Mouse (Mus musculus) embryonic facial prominence, embryonic 11.5 days (tissue): Measurements from ENCODE around the gene Spata45. TPM values are rescaled to one million over a fixed set of nuclear protein-coding genes. Genes with fewer than 3 reads are reported as not detected.
"Not testable (repeated sequence)": the region's sequence is repeated elsewhere in the genome, so short reads cannot be mapped to it uniquely, and the experiment has no call there.

Source experiments
- ATAC-seq: fragments of 200-750 bp; cut with Nextera tagmentation; replicated peaks from 2 replicates; pipeline ENCODE4 v1.8.0; 2017; ENCODE audit warnings: low read depth; ENCODE audit not compliant: insufficient number of reproducible peaks, low FRiP score, low TSS enrichment
- DNase-seq: peaks from one replicate; pipeline ENCODE4 v3.0.0-alpha.2; 2015; ENCODE audit warnings: low spot score
- H3K27ac ChIP-seq: fragments of 300-500 bp; sonication (generic); replicated peaks from 2 replicates; pipeline ENCODE4 v1.5.1; 2014; ENCODE audit warnings: mild to moderate bottlenecking, low read depth, low read length, control low read depth
- H3K27me3 ChIP-seq: fragments of 300-500 bp; sonication (generic); 2 replicates; pipeline ENCODE4 v1.6.1; 2014; ENCODE audit warnings: mild to moderate bottlenecking, low read length, moderate library complexity, mixed read lengths; ENCODE audit not compliant: control insufficient read depth, insufficient read depth
- H3K36me3 ChIP-seq: fragments of 300-500 bp; sonication (generic); replicated peaks from 2 replicates; pipeline ENCODE4 v1.6.1; 2014; ENCODE audit warnings: low read depth, mild to moderate bottlenecking, low read length, moderate library complexity, mixed read lengths; ENCODE audit not compliant: control insufficient read depth, insufficient read depth
- H3K4me1 ChIP-seq: fragments of 300-500 bp; sonication (generic); 2 replicates; pipeline ENCODE4 v1.6.1; 2014; ENCODE audit warnings: low read length, mixed read lengths; ENCODE audit not compliant: control insufficient read depth, insufficient read depth
- H3K4me2 ChIP-seq: fragments of 300-500 bp; sonication (generic); 2 replicates; pipeline ENCODE4 v1.6.1; 2014; ENCODE audit warnings: low read depth, mild to moderate bottlenecking, control low read depth, low read length, moderate library complexity
- H3K4me3 ChIP-seq: fragments of 300-500 bp; sonication (generic); 2 replicates; pipeline ENCODE4 v1.5.1; 2014; ENCODE audit warnings: low read depth, low read length, control low read depth
- H3K9ac ChIP-seq: fragments of 300-500 bp; sonication (generic); replicated peaks from 2 replicates; pipeline ENCODE4 v1.6.1; 2014; ENCODE audit warnings: mild to moderate bottlenecking, control low read depth, low read length
- H3K9me3 ChIP-seq: fragments of 300-500 bp; sonication (generic); replicated peaks from 2 replicates; pipeline ENCODE4 v1.6.1; 2016; ENCODE audit warnings: mild to moderate bottlenecking, low read length, inconsistent platforms, mixed read lengths; ENCODE audit not compliant: control insufficient read depth
- WGBS: fragments of 180-500 bp; shearing (Covaris S2); extraction: QIAGEN DNeasy Blood & Tissue Kit; methylation state at CpG from one replicate; pipeline ENCODE4 v1.1.7; 2014; 5-methylcytosine and 5-hydroxymethylcytosine counted together
- polyA plus RNA-seq: library from polyadenylated mRNA; unstranded; fragments of >200 nt; fragmentation: Nextera tagmentation; extraction: Ambion mirVana; gene quantifications from 2 replicates; pipeline ENCODE4 v1.2.1, GENCODE M21; 2014

The Spata45 gene
- polyA plus RNA-seq, 1 experiment from 2014 or later = not detected

GRCm38 (mm10) chr1:191014271-191014670 lies 22.2 kb upstream of the Spata45 start:
- no peaks in the 10 kb centered on the region for H3K4me1 ChIP-seq
- H3K27ac ChIP-seq = no peak overlapping the region
- H3K4me3 ChIP-seq = no peak overlapping the region
- H3K4me2 ChIP-seq = no peak overlapping the region
- no peak overlapping the region for H3K9ac ChIP-seq
- DNase-seq (no peak), ATAC-seq (no peak)
- no peaks in the 10 kb centered on the region for H3K27me3 ChIP-seq
- no peaks in the 10 kb centered on the region for H3K9me3 ChIP-seq
- WGBS = 90% methylated on average over 3 of the region's 3 CpGs
- H3K36me3 ChIP-seq = no peaks in the 10 kb centered on the region; the same call in 1 of the 2 replicates

- Histone ChIP-seq H3K4me3 (no peak overlapping the region), H3K4me2 (no peak overlapping the region), H3K27ac (no peak overlapping the region), H3K27me3 (no peaks in the 10 kb centered on the region), H3K9me3 (no peaks in the 10 kb centered on the region), H3K36me3 (no peaks in the 10 kb centered on the region), H3K4me1 (no peaks in the 10 kb centered on the region), H3K9ac (no peak overlapping the region)
- WGBS = 92% methylated on average over 5 of the region's 5 CpGs
- ATAC-seq = no peak
- no peak for DNase-seq
Observed at GRCm38 (mm10) chr1:191019803-191020202, 16.6 kb upstream of the Spata45 start.

DNA sequence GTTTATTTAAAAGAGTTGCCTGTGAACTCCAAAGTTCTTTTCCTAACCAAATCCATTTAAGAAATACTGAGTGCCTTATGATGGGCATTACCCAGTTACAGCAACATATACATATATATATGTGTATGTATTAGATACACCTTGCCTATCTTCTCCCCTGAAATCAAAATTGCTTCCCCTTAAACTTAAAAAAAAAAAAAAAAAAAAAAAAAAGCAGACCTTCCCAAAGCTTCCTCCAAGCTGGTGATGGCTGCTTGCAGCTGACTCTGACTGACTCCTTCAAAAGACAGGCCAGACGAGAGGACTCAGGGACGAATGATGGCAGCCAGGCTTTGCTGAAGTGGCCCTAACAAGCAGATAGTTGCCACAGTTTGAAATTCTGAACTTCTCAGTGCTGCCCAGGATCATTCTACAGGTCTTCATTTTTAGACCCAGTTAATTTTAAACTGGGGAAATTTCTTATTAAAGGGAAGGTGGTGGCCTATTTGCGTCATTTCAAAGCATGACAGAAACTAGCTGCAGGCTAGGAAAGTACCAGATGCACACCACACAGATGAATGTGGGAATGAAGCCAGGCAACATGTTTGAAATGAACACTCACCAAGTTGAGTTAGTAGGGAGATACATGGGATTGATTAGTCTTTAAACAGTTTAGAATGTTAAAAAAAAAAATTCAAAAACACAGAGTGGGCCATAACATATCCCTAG lies 16.1 kb upstream of the Spata45 start:
- no peaks in the 10 kb centered on the region for H3K27me3 ChIP-seq
- DNase-seq (no peak), ATAC-seq (no peak)
- no peaks in the 10 kb centered on the region for H3K36me3 ChIP-seq
- H3K9me3 ChIP-seq = no peaks in the 10 kb centered on the region
- no peaks in the 10 kb centered on the region for H3K4me1 ChIP-seq
- H3K4me3 ChIP-seq = no peak overlapping the region
- H3K27ac ChIP-seq = no peak overlapping the region
- no peak overlapping the region for H3K9ac ChIP-seq
- no peak overlapping the region for H3K4me2 ChIP-seq
- WGBS = 80% methylated on average over 3 of the region's 3 CpGs

GRCm38 (mm10) chr1:191021016-191021415 lies 15.4 kb upstream of the Spata45 start:
- Histone ChIP-seq H3K4me1 (no peaks in the 10 kb centered on the region), H3K27ac (no peak overlapping the region), H3K36me3 (no peaks in the 10 kb centered on the region), H3K9ac (no peak overlapping the region), H3K4me2 (no peak overlapping the region), H3K4me3 (no peak overlapping the region), H3K9me3 (no peaks in the 10 kb centered on the region), H3K27me3 (no peaks in the 10 kb centered on the region)
- ATAC-seq (no peak), DNase-seq (no peak)
- 88% methylated on average over 7 of the region's 7 CpGs for WGBS

GRCm38 (mm10) chr1:191023140-191023539 lies 13.3 kb upstream of the Spata45 start:
- no peak overlapping the region for H3K4me3 ChIP-seq
- H3K9ac ChIP-seq = no peak overlapping the region
- WGBS = 79% methylated on average over 2 of the region's 2 CpGs
- no peak overlapping the region for H3K27ac ChIP-seq
- H3K4me1 ChIP-seq = no peaks in the 10 kb centered on the region
- H3K4me2 ChIP-seq = no peak overlapping the region
- no peaks in the 10 kb centered on the region for H3K27me3 ChIP-seq
- DNase-seq (no peak), ATAC-seq (no peak)
- no peaks in the 10 kb centered on the region for H3K36me3 ChIP-seq
- H3K9me3 ChIP-seq = no peaks in the 10 kb centered on the region

DNA sequence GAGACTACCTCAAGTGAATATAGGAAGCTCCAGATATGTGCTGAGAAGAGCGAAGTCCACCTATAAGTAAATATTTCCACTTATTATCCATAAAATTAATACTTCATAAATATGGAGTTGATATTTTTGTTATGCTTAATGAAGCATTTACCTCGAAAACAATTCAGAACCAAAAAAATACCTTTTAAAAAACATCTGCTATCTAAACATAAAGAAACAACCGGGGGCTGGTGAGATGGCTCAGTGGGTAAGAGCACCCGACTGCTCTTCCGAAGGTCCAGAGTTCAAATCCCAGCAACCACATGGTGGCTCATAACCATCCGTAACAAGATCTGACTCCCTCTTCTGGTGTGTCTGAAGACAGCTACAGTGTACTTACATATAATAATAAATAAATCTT lies 12.6 kb upstream of the Spata45 start:
- not testable (repeated sequence) for H3K36me3 ChIP-seq, H3K9ac ChIP-seq, DNase-seq, H3K27ac ChIP-seq, H3K4me1 ChIP-seq, ATAC-seq, H3K27me3 ChIP-seq, H3K9me3 ChIP-seq, H3K4me2 ChIP-seq, H3K4me3 ChIP-seq
- WGBS = 92% methylated on average over 5 of the region's 6 CpGs

- H3K9ac ChIP-seq = peak overlapping the region; percentile 85
- H3K4me2 ChIP-seq = peak overlapping the region; percentile 94
- H3K27me3 ChIP-seq = no peaks in the 10 kb centered on the region
- no peaks in the 10 kb centered on the region for H3K9me3 ChIP-seq
- ATAC-seq = peak; percentile 12; the same call in 1 of the 2 replicates
- 1% methylated on average over 69 of the region's 69 CpGs for WGBS
- H3K4me1 ChIP-seq = no peaks in the 10 kb centered on the region
- H3K27ac ChIP-seq = 0 out of 2 replicates have a peak overlapping the region, but pooled peaks have one; percentile 53
- no peaks in the 10 kb centered on the region for H3K36me3 ChIP-seq
- peak; percentile 42 for DNase-seq
- peak overlapping the region; percentile 76 for H3K4me3 ChIP-seq
Observed at GRCm38 (mm10) chr1:191025016-191026012, 11.1 kb upstream of the Spata45 start.
